Mouse (Mus musculus) myocyte (in vitro differentiated cells): ENCODE measurements around the gene Trdmt1.

Source experiments
- E2F4 ChIP-seq: IDR thresholded peaks from one replicate; pipeline ENCODE4 v1.6.1; 2011; ENCODE audit warnings: mild to moderate bottlenecking, control low read depth, moderate library complexity; ENCODE audit not compliant: insufficient read depth
- POLR2AphosphoS2 ChIP-seq: IDR thresholded peaks from one replicate; pipeline ENCODE4 v1.6.1; 2011; ENCODE audit warnings: low read depth, control low read depth; ENCODE audit not compliant: insufficient read length

DNA sequence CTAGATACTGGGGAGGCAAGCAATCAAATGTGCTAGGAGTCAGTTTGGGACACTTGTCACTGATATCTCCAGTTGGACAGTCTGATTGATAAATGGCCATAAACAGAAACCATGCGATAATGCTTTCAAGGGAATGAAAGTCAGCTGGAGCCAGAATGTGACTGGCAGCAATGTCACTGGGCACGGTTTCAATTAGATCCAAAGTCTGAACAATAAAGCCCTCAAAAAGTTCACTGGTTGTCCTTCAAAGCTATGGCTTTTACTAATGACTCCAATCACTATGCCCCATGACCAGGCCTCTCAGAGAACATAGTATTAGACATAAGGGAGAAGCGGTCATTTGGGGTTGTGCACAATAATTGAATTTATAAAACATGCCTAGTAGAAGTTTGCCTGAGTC lies 59.9 kb downstream of the Trdmt1 start:
- TF ChIP-seq E2F4, result no peak
- no peak for TF ChIP-seq POLR2AphosphoS2
